Mouse (Mus musculus): ENCODE results near the gene Olfr56. TPM values are rescaled to one million over a fixed set of nuclear protein-coding genes. Genes with fewer than 3 reads are reported as not detected.
"Not testable (repeated sequence)": the region's sequence is repeated elsewhere in the genome, so short reads cannot be mapped to it uniquely, and the experiment has no call there.

Gene Olfr56
- polyA plus RNA-seq (2014; fragmentation: Nextera tagmentation; extraction: Ambion mirVana) = 0.21 TPM in 1 of 2 replicates, not detected in the other

DNA sequence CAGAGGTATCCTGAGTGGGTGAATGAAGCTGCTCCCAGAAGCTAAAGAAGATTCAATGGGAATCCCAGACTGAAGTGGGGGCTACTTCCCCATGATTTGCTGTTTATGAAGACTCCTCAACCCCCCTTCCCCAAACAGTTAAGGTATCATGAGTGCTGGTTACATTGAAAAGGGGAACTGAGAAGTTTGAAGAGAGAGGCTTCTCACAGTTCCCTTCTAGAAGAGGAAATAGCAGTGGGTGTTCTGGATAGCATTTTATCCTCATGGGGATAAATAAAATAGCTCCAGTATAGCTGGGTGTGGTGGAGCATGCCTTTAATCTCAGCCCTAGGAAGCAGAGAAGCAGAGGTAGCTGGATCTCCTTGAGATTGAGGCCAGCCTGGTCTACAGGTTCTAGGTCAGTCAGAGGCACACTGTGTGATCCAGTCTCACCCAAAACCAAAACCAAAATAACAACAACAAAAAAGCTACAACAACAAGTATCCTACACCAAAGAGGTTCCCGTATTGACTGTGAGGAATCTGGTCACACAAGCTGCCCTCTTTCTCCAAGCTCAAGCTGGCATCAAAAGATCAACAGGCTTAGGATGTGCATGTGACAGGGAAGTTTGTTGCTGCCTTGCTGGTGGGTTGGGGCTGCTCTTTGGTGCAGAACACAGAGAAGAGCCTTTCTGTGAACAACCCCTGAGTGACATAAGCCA lies at the start of gene Olfr56:
Gene Olfr56 (plus strand): TSS at position 650 of the 700 bp plus-strand sequence.
- not testable (repeated sequence) for ATAC-seq (ENCODE audit: insufficient number of reproducible peaks, insufficient read depth, low FRiP score, low read depth)
- no CpG with 5 or more reads among the region's 1 CpGs for WGBS

DNA sequence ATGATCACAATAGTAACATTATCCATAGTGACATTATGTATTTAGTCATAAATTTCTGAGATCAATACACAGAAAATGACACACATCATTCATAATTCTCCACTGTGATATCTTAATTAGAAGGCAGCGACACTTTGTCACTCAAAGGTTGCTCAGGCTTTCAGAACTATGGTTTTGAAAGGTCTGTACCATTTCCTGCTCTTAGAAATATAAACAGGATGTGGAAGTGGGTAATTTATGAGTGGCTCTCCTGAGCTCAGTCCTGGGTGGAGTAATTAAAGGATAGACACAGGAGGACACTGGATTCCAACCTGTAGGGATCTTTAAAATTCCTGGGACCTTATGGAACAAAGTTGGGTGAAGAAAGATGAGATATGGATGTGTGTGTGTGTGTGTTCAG lies 45.3 kb upstream of the Olfr56 start:
- not testable (repeated sequence) for H3K4me1 ChIP-seq (ENCODE audit: control insufficient read depth, insufficient read depth, low read length); H3K4me3 ChIP-seq (ENCODE audit: low read depth, low read length)
- 64% methylated on average over 1 of the region's 1 CpGs for WGBS

More for the DNA sequence above, at the start of gene Olfr56:
- not testable (repeated sequence) for H3K4me1 ChIP-seq (ENCODE audit: control insufficient read depth, insufficient read depth, low read length); H3K9me3 ChIP-seq (ENCODE audit: control insufficient read depth, low read depth, low read length); H3K9ac ChIP-seq (replicated peaks; ENCODE audit: low read depth, low read length); H3K36me3 ChIP-seq (ENCODE audit: control insufficient read depth, insufficient read depth, low read length); H3K27ac ChIP-seq (ENCODE audit: low read length); H3K4me3 ChIP-seq (ENCODE audit: low read depth, low read length); H3K27me3 ChIP-seq (ENCODE audit: control insufficient read depth, insufficient read depth, low read length); H3K4me2 ChIP-seq (replicated peaks; ENCODE audit: low read depth, low read length)

DNA sequence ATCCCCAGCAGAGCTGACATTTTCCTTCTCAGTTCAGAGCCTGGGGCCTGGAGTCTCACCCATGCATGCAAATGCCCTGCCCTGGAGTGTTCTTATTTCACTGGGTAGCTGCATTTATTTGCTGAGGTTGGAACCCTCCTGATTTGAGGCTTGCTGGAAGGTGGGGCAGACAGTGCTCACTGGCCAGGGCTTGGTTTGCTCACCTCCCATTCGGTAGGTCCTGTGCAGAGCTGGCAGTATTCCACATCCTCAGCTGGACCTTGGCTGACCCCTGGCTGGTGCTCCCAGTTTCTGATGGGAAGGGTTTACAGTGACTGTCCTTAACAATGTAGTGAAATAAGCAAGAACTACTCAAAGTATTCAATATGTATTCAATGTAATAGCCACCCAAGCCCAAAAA lies 44.8 kb upstream of the Olfr56 start:
- not testable (repeated sequence) for H3K4me2 ChIP-seq (replicated peaks; ENCODE audit: low read depth, low read length); H3K9ac ChIP-seq (replicated peaks; ENCODE audit: low read depth, low read length); H3K4me3 ChIP-seq (ENCODE audit: low read depth, low read length); H3K27ac ChIP-seq (ENCODE audit: low read length); H3K4me1 ChIP-seq (ENCODE audit: control insufficient read depth, insufficient read depth, low read length); H3K27me3 ChIP-seq (ENCODE audit: control insufficient read depth, insufficient read depth, low read length); H3K9me3 ChIP-seq (ENCODE audit: control insufficient read depth, low read depth, low read length); H3K36me3 ChIP-seq (ENCODE audit: control insufficient read depth, insufficient read depth, low read length); ATAC-seq (ENCODE audit: insufficient number of reproducible peaks, insufficient read depth, low FRiP score, low read depth)
- WGBS = 50% methylated on average over 1 of the region's 1 CpGs

More for the DNA sequence above, 45.3 kb upstream of the Olfr56 start:
- not testable (repeated sequence) for H3K4me2 ChIP-seq (replicated peaks; ENCODE audit: low read depth, low read length); H3K27ac ChIP-seq (ENCODE audit: low read length); H3K9ac ChIP-seq (replicated peaks; ENCODE audit: low read depth, low read length); H3K36me3 ChIP-seq (ENCODE audit: control insufficient read depth, insufficient read depth, low read length); H3K9me3 ChIP-seq (ENCODE audit: control insufficient read depth, low read depth, low read length); H3K27me3 ChIP-seq (ENCODE audit: control insufficient read depth, insufficient read depth, low read length); ATAC-seq (ENCODE audit: insufficient number of reproducible peaks, insufficient read depth, low FRiP score, low read depth)

DNA sequence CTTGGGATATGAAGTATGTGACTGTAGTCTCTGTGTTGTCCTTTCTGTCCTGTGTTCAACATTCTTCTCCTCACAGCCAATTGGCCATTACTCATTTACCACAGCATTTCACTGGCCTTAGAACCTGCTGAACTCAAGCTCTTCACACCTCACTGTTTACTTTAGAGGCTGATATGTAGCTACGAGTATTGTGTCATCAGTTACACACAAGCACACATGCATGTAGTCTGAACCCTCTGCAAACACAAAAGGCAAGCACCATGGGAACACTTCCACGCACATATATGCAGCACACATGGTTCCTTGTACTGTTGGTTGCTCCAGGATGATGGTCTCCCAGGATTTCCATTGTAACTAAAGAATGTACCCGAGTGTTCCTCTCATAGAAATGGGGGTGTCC lies 43.4 kb upstream of the Olfr56 start:
- not testable (repeated sequence) for H3K27ac ChIP-seq (ENCODE audit: low read length); H3K4me2 ChIP-seq (replicated peaks; ENCODE audit: low read depth, low read length); H3K27me3 ChIP-seq (ENCODE audit: control insufficient read depth, insufficient read depth, low read length); H3K36me3 ChIP-seq (ENCODE audit: control insufficient read depth, insufficient read depth, low read length); H3K4me3 ChIP-seq (ENCODE audit: low read depth, low read length); H3K9ac ChIP-seq (replicated peaks; ENCODE audit: low read depth, low read length); H3K4me1 ChIP-seq (ENCODE audit: control insufficient read depth, insufficient read depth, low read length); ATAC-seq (ENCODE audit: insufficient number of reproducible peaks, insufficient read depth, low FRiP score, low read depth); H3K9me3 ChIP-seq (ENCODE audit: control insufficient read depth, low read depth, low read length)
- WGBS = no CpG with 5 or more reads among the region's 3 CpGs

DNA sequence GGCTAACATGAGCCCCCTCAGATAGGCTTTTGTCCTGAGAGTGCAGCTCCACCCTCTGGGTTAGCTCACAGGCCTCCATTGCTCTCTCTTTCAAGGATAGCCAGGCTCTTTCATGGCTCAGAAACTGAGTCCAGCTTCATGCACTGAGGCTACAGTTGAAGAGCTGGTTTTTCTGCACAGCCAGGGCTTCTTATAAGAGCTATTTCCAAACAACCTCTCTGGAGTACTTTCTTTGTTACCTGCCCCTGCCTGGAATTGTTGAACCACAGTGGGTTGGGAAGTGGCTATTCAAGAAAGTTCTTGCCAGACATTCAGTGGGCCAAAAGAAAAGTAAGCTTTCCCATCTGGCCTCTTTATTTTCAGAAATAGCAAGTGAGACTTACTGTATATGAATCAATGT lies 39.4 kb upstream of the Olfr56 start:
- not testable (repeated sequence) for H3K36me3 ChIP-seq (ENCODE audit: control insufficient read depth, insufficient read depth, low read length); H3K9ac ChIP-seq (replicated peaks; ENCODE audit: low read depth, low read length); H3K27ac ChIP-seq (ENCODE audit: low read length); ATAC-seq (ENCODE audit: insufficient number of reproducible peaks, insufficient read depth, low FRiP score, low read depth); H3K4me3 ChIP-seq (ENCODE audit: low read depth, low read length); H3K9me3 ChIP-seq (ENCODE audit: control insufficient read depth, low read depth, low read length); H3K27me3 ChIP-seq (ENCODE audit: control insufficient read depth, insufficient read depth, low read length); H3K4me1 ChIP-seq (ENCODE audit: control insufficient read depth, insufficient read depth, low read length); H3K4me2 ChIP-seq (replicated peaks; ENCODE audit: low read depth, low read length)

DNA sequence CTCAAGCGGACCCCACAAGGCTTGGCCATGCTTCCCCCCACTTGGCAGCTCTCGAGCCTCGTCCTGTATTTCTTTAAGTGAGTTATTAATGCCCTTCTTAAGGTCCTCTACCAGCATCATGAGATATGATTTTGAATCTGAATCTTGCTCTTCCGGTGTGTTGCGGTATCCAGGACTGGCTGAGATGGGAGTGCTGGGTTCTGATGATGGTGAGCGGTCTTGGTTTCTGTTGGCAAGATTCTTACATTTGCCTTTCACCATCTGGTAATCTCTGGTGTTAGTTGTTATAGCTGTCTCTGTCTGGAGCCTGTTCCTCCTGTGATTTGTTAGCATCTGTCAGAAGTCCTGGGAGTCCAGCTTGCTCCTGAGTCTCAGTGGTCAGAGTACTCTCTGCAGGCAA lies 32.6 kb upstream of the Olfr56 start, which contains the start of gene Psme2b:
Gene Psme2b (minus strand): TSS at position 101 of the 400 bp plus-strand sequence.
- not testable (repeated sequence) for H3K4me3 ChIP-seq (ENCODE audit: low read depth, low read length); ATAC-seq (ENCODE audit: insufficient number of reproducible peaks, insufficient read depth, low FRiP score, low read depth); H3K27me3 ChIP-seq (ENCODE audit: control insufficient read depth, insufficient read depth, low read length); H3K4me1 ChIP-seq (ENCODE audit: control insufficient read depth, insufficient read depth, low read length); H3K9ac ChIP-seq (replicated peaks; ENCODE audit: low read depth, low read length); H3K4me2 ChIP-seq (replicated peaks; ENCODE audit: low read depth, low read length); H3K36me3 ChIP-seq (ENCODE audit: control insufficient read depth, insufficient read depth, low read length); H3K9me3 ChIP-seq (ENCODE audit: control insufficient read depth, low read depth, low read length); H3K27ac ChIP-seq (ENCODE audit: low read length)
- 83% methylated on average over 6 of the region's 6 CpGs for WGBS

DNA sequence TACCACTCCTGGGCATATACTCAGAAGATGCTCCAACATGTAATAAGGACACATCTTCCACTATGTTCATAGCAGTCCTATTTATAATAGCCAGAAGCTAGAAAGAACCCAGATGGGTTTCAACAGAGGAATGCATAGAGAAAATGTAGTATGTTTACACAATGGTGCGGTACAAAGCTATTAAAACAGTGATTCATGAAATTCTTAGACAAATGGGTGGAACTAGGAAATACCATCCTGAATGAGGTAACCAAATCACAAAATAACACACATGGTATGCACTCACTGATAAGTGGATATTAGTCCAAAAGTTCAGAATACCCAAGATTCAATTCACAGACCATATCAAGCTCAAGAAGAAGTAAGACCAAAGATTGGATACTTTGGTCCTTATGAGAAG lies 4.0 kb upstream of the Olfr56 start:
- ATAC-seq (ENCODE audit: insufficient number of reproducible peaks, insufficient read depth, low FRiP score, low read depth); H3K9ac ChIP-seq (replicated peaks; ENCODE audit: low read depth, low read length); H3K4me2 ChIP-seq (replicated peaks; ENCODE audit: low read depth, low read length); H3K27ac ChIP-seq (ENCODE audit: low read length); H3K36me3 ChIP-seq (ENCODE audit: control insufficient read depth, insufficient read depth, low read length); H3K9me3 ChIP-seq (ENCODE audit: control insufficient read depth, low read depth, low read length); H3K27me3 ChIP-seq (ENCODE audit: control insufficient read depth, insufficient read depth, low read length); H3K4me1 ChIP-seq (ENCODE audit: control insufficient read depth, insufficient read depth, low read length); H3K4me3 ChIP-seq (ENCODE audit: low read depth, low read length): not testable (repeated sequence)
- WGBS = no CpG with 5 or more reads among the region's 1 CpGs

DNA sequence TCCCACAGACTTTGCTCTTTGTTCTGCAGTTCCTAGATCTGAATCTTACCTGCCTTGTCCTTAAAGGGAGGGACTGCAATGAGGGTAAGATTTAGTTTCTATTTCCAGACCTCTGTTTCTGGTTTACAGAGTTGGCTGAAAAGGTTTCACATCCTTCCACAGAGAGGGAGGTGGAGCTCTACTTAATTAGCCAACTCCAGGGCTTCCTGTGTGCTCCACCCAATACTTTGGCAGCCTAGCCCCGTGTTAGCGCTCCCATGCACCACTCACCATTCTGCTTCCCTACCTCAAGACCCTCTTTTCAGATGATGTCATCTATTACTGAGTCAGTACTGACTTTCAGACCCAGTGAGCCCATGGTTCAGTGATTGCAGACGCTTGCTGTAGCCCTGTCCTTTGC lies 562 bp downstream of the Olfr56 start, which contains the start of gene 9930111J21Rik1:
Gene 9930111J21Rik1 (minus strand): TSS at position 148 of the 400 bp plus-strand sequence.
- H3K27ac ChIP-seq (ENCODE audit: low read length); H3K9me3 ChIP-seq (ENCODE audit: control insufficient read depth, low read depth, low read length); H3K4me2 ChIP-seq (replicated peaks; ENCODE audit: low read depth, low read length); H3K36me3 ChIP-seq (ENCODE audit: control insufficient read depth, insufficient read depth, low read length); H3K4me3 ChIP-seq (ENCODE audit: low read depth, low read length); ATAC-seq (ENCODE audit: insufficient number of reproducible peaks, insufficient read depth, low FRiP score, low read depth); H3K4me1 ChIP-seq (ENCODE audit: control insufficient read depth, insufficient read depth, low read length); H3K9ac ChIP-seq (replicated peaks; ENCODE audit: low read depth, low read length); H3K27me3 ChIP-seq (ENCODE audit: control insufficient read depth, insufficient read depth, low read length): not testable (repeated sequence)
- no CpG with 5 or more reads among the region's 3 CpGs for WGBS

DNA sequence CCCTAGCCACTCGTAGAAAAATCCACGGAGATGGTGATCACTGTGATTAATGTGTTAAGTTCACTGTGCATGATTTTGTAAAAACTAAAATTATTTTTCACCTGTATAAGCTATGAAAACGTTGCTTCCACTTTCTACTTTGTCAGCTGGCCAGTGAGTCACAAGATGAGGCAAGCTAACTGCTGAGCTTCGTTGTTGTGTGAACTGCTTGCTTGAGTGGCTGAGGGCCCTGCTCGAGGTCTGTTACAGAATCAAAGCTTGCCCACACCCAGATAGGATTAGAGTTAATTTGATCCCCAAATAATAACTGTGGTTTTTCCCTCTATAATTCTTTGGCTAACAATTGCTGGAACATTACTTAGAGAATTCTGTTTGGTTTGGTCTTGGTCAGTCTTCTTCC lies 1.4 kb downstream of the Olfr56 start:
- H3K36me3 ChIP-seq (ENCODE audit: control insufficient read depth, insufficient read depth, low read length); H3K27me3 ChIP-seq (ENCODE audit: control insufficient read depth, insufficient read depth, low read length); H3K4me3 ChIP-seq (ENCODE audit: low read depth, low read length); H3K9ac ChIP-seq (replicated peaks; ENCODE audit: low read depth, low read length); H3K4me1 ChIP-seq (ENCODE audit: control insufficient read depth, insufficient read depth, low read length); H3K4me2 ChIP-seq (replicated peaks; ENCODE audit: low read depth, low read length); H3K9me3 ChIP-seq (ENCODE audit: control insufficient read depth, low read depth, low read length); H3K27ac ChIP-seq (ENCODE audit: low read length); ATAC-seq (ENCODE audit: insufficient number of reproducible peaks, insufficient read depth, low FRiP score, low read depth): not testable (repeated sequence)
- WGBS = no CpG with 5 or more reads among the region's 5 CpGs

Data from stomach, embryonic 14.5 days (tissue).